Comparison of ENCODE assay signal across 22 mouse cellular contexts in genomic region chr12:31604894-31605293, GRCm38 (mm10). TPM values are rescaled to one million over a fixed set of nuclear protein-coding genes. Genes with fewer than 3 reads are reported as not detected.
DNase-seq lines count a peak whose midpoint lies in the region; ATAC-seq and TF ChIP-seq lines count a peak whose summit lies in the region.
"Had no signal": no experiment of that assay in that cellular context is flagged by ENCODE, and none has a peak within 500 bp of the region (broad histone marks: within the 10 kb centered on the region; RNA-seq: fewer than 3 reads in every experiment).

No protein-coding gene starts in this region.

- no peaks in the 10 kb centered on the region for H3K9me3 ChIP-seq in limb, embryonic 14.5 days (ENCODE audit: control insufficient read depth, low read length)
- no peaks in the 10 kb centered on the region for H3K9me3 ChIP-seq in limb, embryonic 10.5 days (replicated peaks)
- H3K9me3 ChIP-seq: kidney, embryonic 15.5 days; limb, embryonic 13.5 days; lung, embryonic 15.5 days; midbrain, embryonic 13.5 days; neural tube, embryonic 15.5 days had no signal

- H3K27me3 ChIP-seq in limb, embryonic 14.5 days (ENCODE audit: control insufficient read depth, insufficient read depth, low read length): no peaks in the 10 kb centered on the region
- no peaks in the 10 kb centered on the region for H3K27me3 ChIP-seq in limb, embryonic 10.5 days (ENCODE audit: low read depth, poor library complexity, severe bottlenecking)
- H3K27me3 ChIP-seq: kidney, embryonic 15.5 days; limb, embryonic 13.5 days; lung, embryonic 15.5 days; midbrain, embryonic 13.5 days; neural tube, embryonic 15.5 days had no signal

- TF ChIP-seq POLR2A in limb, embryonic 14.5 days (IDR thresholded peaks at IDR 0.05; ENCODE audit: borderline replicate concordance, extremely low read depth, insufficient read depth, insufficient read length): no peak

- no peak overlapping the region for H3K27ac ChIP-seq in limb, embryonic 14.5 days (replicated peaks; ENCODE audit: low read depth, low read length)
- no peak overlapping the region for H3K27ac ChIP-seq in limb, embryonic 10.5 days
- H3K27ac ChIP-seq: kidney, embryonic 15.5 days; limb, embryonic 13.5 days; liver, embryonic 14.5 days; lung, embryonic 15.5 days; midbrain, embryonic 13.5 days; neural tube, embryonic 15.5 days had no signal

- no peaks in the 10 kb centered on the region for H3K4me1 ChIP-seq in limb, embryonic 14.5 days (ENCODE audit: control insufficient read depth, insufficient read depth, low read length)
- peaks cover 5% of the 10 kb centered on the region; the same call in 1 of the 2 replicates for H3K4me1 ChIP-seq in limb, embryonic 10.5 days
- H3K4me1 ChIP-seq: kidney, embryonic 15.5 days; limb, embryonic 13.5 days; lung, embryonic 15.5 days; midbrain, embryonic 13.5 days; neural tube, embryonic 15.5 days had no signal

- DNase-seq in limb, embryonic 14.5 days (ENCODE audit: low spot score): peak; percentile 3
- no peak for DNase-seq in limb, embryonic 10.5 days (ENCODE audit: low spot score)
- peak; percentile 11 for DNase-seq in cerebellum, adult 8-10 months
- DNase-seq in embryo, embryonic 10 days (ENCODE audit: low spot score): peak; percentile 62
- DNase-seq in ovary, adult 18-20 months (ENCODE audit: low spot score): no peak
- no peak for DNase-seq in yolk sac, embryonic 10.5 days (ENCODE audit: low spot score)
- DNase-seq: adrenal gland, adult 2 months; gastrocnemius, postnatal 14 days; right cerebral cortex, postnatal 25 days had no signal

- WGBS in limb, embryonic 14.5 days: 49% methylated on average over 3 of the region's 3 CpGs
- 35% methylated on average over 3 of the region's 3 CpGs for WGBS in limb, embryonic 10.5 days

- H3K4me2 ChIP-seq in limb, embryonic 14.5 days (replicated peaks; ENCODE audit: low read depth, low read length, severe bottlenecking): no peak overlapping the region
- H3K4me2 ChIP-seq: kidney, embryonic 15.5 days; limb, embryonic 13.5 days; lung, embryonic 15.5 days; midbrain, embryonic 13.5 days; neural tube, embryonic 15.5 days had no signal

- H3K9ac ChIP-seq in limb, embryonic 14.5 days (ENCODE audit: low read depth, low read length, severe bottlenecking): no peak overlapping the region
- H3K9ac ChIP-seq: kidney, embryonic 15.5 days; limb, embryonic 13.5 days; liver, embryonic 14.5 days; lung, embryonic 15.5 days; midbrain, embryonic 13.5 days; neural tube, embryonic 15.5 days had no signal

- H3K36me3 ChIP-seq in limb, embryonic 14.5 days (ENCODE audit: control insufficient read depth, insufficient read depth, low read length): peaks cover under 1% of the 10 kb centered on the region; the same call in 1 of the 2 replicates
- no peaks in the 10 kb centered on the region for H3K36me3 ChIP-seq in limb, embryonic 10.5 days
- H3K36me3 ChIP-seq: lung, embryonic 15.5 days; midbrain, embryonic 13.5 days; neural tube, embryonic 15.5 days had no signal

- no peak for ATAC-seq in limb, embryonic 14.5 days (ENCODE audit: low FRiP score, low read depth)
- 0 out of 2 replicates have a peak, but pooled peaks have one; percentile 55 for ATAC-seq in megakaryocyte-erythroid progenitor cell, adult 5-6 weeks (replicated peaks; ENCODE audit: low FRiP score, low TSS enrichment, poor library complexity, severe bottlenecking)
- ATAC-seq in erythroblast, adult 5-6 weeks (replicated peaks; ENCODE audit: low FRiP score, poor library complexity, severe bottlenecking): no peak
- ATAC-seq: hindbrain, embryonic 16.5 days; intestine, postnatal 0 days; midbrain, embryonic 13.5 days had no signal

- no peak overlapping the region for H3K4me3 ChIP-seq in limb, embryonic 14.5 days (replicated peaks; ENCODE audit: low read length)
- no peak overlapping the region for H3K4me3 ChIP-seq in limb, embryonic 10.5 days
- H3K4me3 ChIP-seq: kidney, embryonic 15.5 days; limb, embryonic 13.5 days; lung, embryonic 15.5 days; midbrain, embryonic 13.5 days; myocyte; neural tube, embryonic 15.5 days had no signal

RNA-seq across cellular contexts. Expression of gene Bcap29, which starts 29.6 kb away (rescaled TPM):
- polyA plus RNA-seq in limb, embryonic 14.5 days (2012; rRNA removed): 10.3 and 13.5 TPM in 2 replicates
- 32.5 and 34.0 TPM in 2 replicates for polyA plus RNA-seq in limb, embryonic 14.5 days (2014; fragmentation: Nextera tagmentation; extraction: Ambion mirVana)
- polyA plus RNA-seq in limb, embryonic 10.5 days (2016; fragmentation: Nextera tagmentation; extraction: Ambion mirVana): 32.8 and 33.0 TPM in 2 replicates
- total RNA-seq in megakaryocyte-erythroid progenitor cell, adult 5-6 weeks (2014; fragmentation: Nextera tagmentation): 75.6 and 85.6 TPM in 2 replicates
- total RNA-seq in megakaryocyte-erythroid progenitor cell, adult 5-6 weeks (2017): 59.7 and 70.3 TPM in 2 replicates
- total RNA-seq in erythroblast, adult 5-6 weeks (2015; ENCODE audit: low replicate concordance): 13.2 and 25.0 TPM in 2 replicates
- 5.7 and 6.7 TPM in 2 replicates for total RNA-seq in erythroblast, adult 5-6 weeks (2017; ENCODE audit: low replicate concordance)

RNA-seq across cellular contexts. Expression of gene Slc26a4, which starts 45.1 kb away (rescaled TPM):
- 0.05 and 0.06 TPM in 2 replicates for polyA plus RNA-seq in limb, embryonic 14.5 days (2012; rRNA removed)
- not detected in 2 replicates for polyA plus RNA-seq in limb, embryonic 14.5 days (2014; fragmentation: Nextera tagmentation; extraction: Ambion mirVana)
- polyA plus RNA-seq in limb, embryonic 10.5 days (2016; fragmentation: Nextera tagmentation; extraction: Ambion mirVana): 0.05 and 0.15 TPM in 2 replicates
- not detected in 2 replicates for total RNA-seq in megakaryocyte-erythroid progenitor cell, adult 5-6 weeks (2014; fragmentation: Nextera tagmentation)
- total RNA-seq in megakaryocyte-erythroid progenitor cell, adult 5-6 weeks (2017): not detected in 2 replicates
- not detected in 2 replicates for total RNA-seq in erythroblast, adult 5-6 weeks (2015; ENCODE audit: low replicate concordance)
- not detected in 2 replicates for total RNA-seq in erythroblast, adult 5-6 weeks (2017; ENCODE audit: low replicate concordance)
- total RNA-seq: gastrocnemius, postnatal 14 days had no signal
- polyA plus RNA-seq: forebrain, embryonic 11.5 days; liver, embryonic 14.5 days; lung, embryonic 15.5 days; spleen, adult 2 months had no signal

RNA-seq across cellular contexts. Expression of gene Dus4l, which starts 49.7 kb away (rescaled TPM):
- 10.6 and 14.1 TPM in 2 replicates for polyA plus RNA-seq in limb, embryonic 14.5 days (2012; rRNA removed)
- 14.1 and 15.1 TPM in 2 replicates for polyA plus RNA-seq in limb, embryonic 14.5 days (2014; fragmentation: Nextera tagmentation; extraction: Ambion mirVana)
- polyA plus RNA-seq in limb, embryonic 10.5 days (2016; fragmentation: Nextera tagmentation; extraction: Ambion mirVana): 11.8 and 12.0 TPM in 2 replicates
- 11.7 and 15.3 TPM in 2 replicates for total RNA-seq in megakaryocyte-erythroid progenitor cell, adult 5-6 weeks (2014; fragmentation: Nextera tagmentation)
- 19.3 and 54.4 TPM in 2 replicates for total RNA-seq in megakaryocyte-erythroid progenitor cell, adult 5-6 weeks (2017)
- 4.4 and 6.0 TPM in 2 replicates for total RNA-seq in erythroblast, adult 5-6 weeks (2015; ENCODE audit: low replicate concordance)
- total RNA-seq in erythroblast, adult 5-6 weeks (2017; ENCODE audit: low replicate concordance): 0.60 TPM in 1 of 2 replicates, not detected in the other

RNA-seq across cellular contexts. Expression of gene Cog5, which starts 49.8 kb away (rescaled TPM):
- polyA plus RNA-seq in limb, embryonic 14.5 days (2012; rRNA removed): 39.1 and 43.4 TPM in 2 replicates
- polyA plus RNA-seq in limb, embryonic 14.5 days (2014; fragmentation: Nextera tagmentation; extraction: Ambion mirVana): 36.9 and 38.0 TPM in 2 replicates
- 22.7 and 29.7 TPM in 2 replicates for polyA plus RNA-seq in limb, embryonic 10.5 days (2016; fragmentation: Nextera tagmentation; extraction: Ambion mirVana)
- 38.4 and 59.7 TPM in 2 replicates for total RNA-seq in megakaryocyte-erythroid progenitor cell, adult 5-6 weeks (2014; fragmentation: Nextera tagmentation)
- 56.9 and 74.6 TPM in 2 replicates for total RNA-seq in megakaryocyte-erythroid progenitor cell, adult 5-6 weeks (2017)
- total RNA-seq in erythroblast, adult 5-6 weeks (2015; ENCODE audit: low replicate concordance): 6.1 and 17.8 TPM in 2 replicates
- 17.7 and 19.9 TPM in 2 replicates for total RNA-seq in erythroblast, adult 5-6 weeks (2017; ENCODE audit: low replicate concordance)

Comparison
In these comparisons a context has a peak if more than half of its experiments do, and no peak if none do; other contexts are left out.
1. DNase-seq: peak in limb, embryonic 14.5 days (single experiment), cerebellum, adult 8-10 months (single experiment) and embryo, embryonic 10 days (single experiment); none in limb, embryonic 10.5 days (single experiment), ovary, adult 18-20 months (single experiment) and yolk sac, embryonic 10.5 days (single experiment).